Mouse (Mus musculus) neural tube, embryonic 15.5 days (tissue): ENCODE data around the gene Nfix. TPM values are rescaled to one million over a fixed set of nuclear protein-coding genes. Genes with fewer than 3 reads are reported as not detected.

ENCODE experiments used
- ATAC-seq: fragments of 200-750 bp; cut with Nextera tagmentation; 2 replicates; pipeline ENCODE4 v1.8.0; 2017; ENCODE audit warnings: mild to moderate bottlenecking, moderate TSS enrichment, moderate library complexity; ENCODE audit not compliant: low FRiP score
- H3K27ac ChIP-seq: fragments of 300-500 bp; sonication (generic); replicated peaks from 2 replicates; pipeline ENCODE4 v1.5.1; 2015; ENCODE audit warnings: mild to moderate bottlenecking, inconsistent platforms
- H3K27me3 ChIP-seq: fragments of 300-500 bp; sonication (generic); replicated peaks from 2 replicates; pipeline ENCODE4 v1.6.1; 2015; ENCODE audit warnings: inconsistent platforms
- H3K36me3 ChIP-seq: fragments of 300-500 bp; sonication (generic); 2 replicates; pipeline ENCODE4 v1.6.1; 2015; ENCODE audit warnings: inconsistent platforms
- H3K4me1 ChIP-seq: fragments of 300-500 bp; sonication (generic); 2 replicates; pipeline ENCODE4 v1.6.1; 2015; ENCODE audit warnings: inconsistent platforms
- H3K4me2 ChIP-seq: fragments of 300-500 bp; sonication (generic); 2 replicates; pipeline ENCODE4 v1.6.1; 2015; ENCODE audit warnings: inconsistent platforms, mild to moderate bottlenecking, moderate library complexity
- H3K4me3 ChIP-seq: fragments of 300-500 bp; sonication (generic); replicated peaks from 2 replicates; pipeline ENCODE4 v1.5.1; 2015; ENCODE audit warnings: mild to moderate bottlenecking, inconsistent platforms
- H3K9ac ChIP-seq: fragments of 300-500 bp; sonication (generic); replicated peaks from 2 replicates; pipeline ENCODE4 v1.6.1; 2015; ENCODE audit warnings: mild to moderate bottlenecking, inconsistent platforms
- H3K9me3 ChIP-seq: fragments of 300-500 bp; sonication (generic); replicated peaks from 2 replicates; pipeline ENCODE4 v1.6.1; 2016; ENCODE audit warnings: inconsistent platforms
- WGBS: fragments of 180-500 bp; shearing (Covaris S2); methylation state at CpG from one replicate; pipeline ENCODE4 v1.1.7; 2015; ENCODE audit warnings: mixed read lengths; 5-methylcytosine and 5-hydroxymethylcytosine counted together
- polyA plus RNA-seq: library from polyadenylated mRNA; unstranded; fragments of >200 nt; fragmentation: Nextera tagmentation; extraction: Ambion mirVana; gene quantifications from 2 replicates; pipeline ENCODE4 v1.2.1, GENCODE M21; 2015

The Nfix gene
- polyA plus RNA-seq, 1 experiment from 2014 or later = 70.5 TPM

DNA sequence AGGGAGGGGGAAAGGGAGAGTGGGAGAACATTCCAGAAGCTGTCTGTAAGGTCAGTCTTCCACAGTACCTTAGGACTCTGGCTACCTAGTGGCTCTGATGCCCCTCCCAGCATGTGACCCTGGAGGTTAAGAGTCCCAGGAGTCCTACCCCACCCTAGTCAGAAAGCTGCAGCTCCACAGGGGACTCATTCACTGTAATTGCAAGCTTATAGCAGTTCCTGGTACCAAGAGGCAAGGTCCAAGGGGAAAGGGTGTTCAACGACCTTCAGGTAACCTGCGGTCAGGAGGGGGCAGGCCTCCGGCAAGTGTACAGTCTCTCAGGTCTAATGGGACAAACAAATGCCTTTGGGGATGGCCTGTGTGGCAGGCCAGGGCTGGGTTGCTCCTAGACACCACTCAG lies 149.9 kb downstream of the Nfix start:
- Histone ChIP-seq H3K9ac (no peak overlapping the region), H3K4me2 (no peak overlapping the region), H3K9me3 (no peaks in the 10 kb centered on the region), H3K27ac (peak overlapping the region; percentile 34; the same call in 1 of the 2 replicates), H3K4me3 (no peak overlapping the region), H3K27me3 (no peaks in the 10 kb centered on the region), H3K36me3 (no peaks in the 10 kb centered on the region), H3K4me1 (peaks cover 16% of the 10 kb centered on the region)
- 32% methylated on average over 3 of the region's 3 CpGs for WGBS
- no peak for ATAC-seq

Other genes with a start within 250 kb of the Nfix start
- gene Ier2, start 137.5 kb downstream of the Nfix start, polyA plus RNA-seq = 20.3 and 33.1 TPM in 2 replicates
- 66.7 and 75.1 TPM in 2 replicates for gene Trmt1, start 114.0 kb downstream of the Nfix start, polyA plus RNA-seq
- gene Nacc1, start 112.5 kb downstream of the Nfix start, polyA plus RNA-seq = 12.3 and 14.1 TPM in 2 replicates
- gene Lyl1, start 98.9 kb downstream of the Nfix start, polyA plus RNA-seq = 3.1 and 6.1 TPM in 2 replicates
- gene G430095P16Rik, start 77.3 kb downstream of the Nfix start, polyA plus RNA-seq = 1.4 and 1.8 TPM in 2 replicates
- gene Dand5, start 22.5 kb upstream of the Nfix start, polyA plus RNA-seq = 15.7 and 17.2 TPM in 2 replicates
- gene Gadd45gip1, start 31.2 kb upstream of the Nfix start, polyA plus RNA-seq = 44.3 and 45.1 TPM in 2 replicates
- gene Rad23a, start 40.3 kb upstream of the Nfix start, polyA plus RNA-seq = 71.3 and 98.0 TPM in 2 replicates
- gene Calr, start 46.6 kb upstream of the Nfix start, polyA plus RNA-seq = 730 and 802 TPM in 2 replicates
- gene Farsa, start 56.6 kb upstream of the Nfix start, polyA plus RNA-seq = 105 and 108 TPM in 2 replicates
- 26.4 and 49.7 TPM in 2 replicates for gene Syce2, start 71.8 kb upstream of the Nfix start, polyA plus RNA-seq
- gene Gcdh, start 93.6 kb upstream of the Nfix start, polyA plus RNA-seq = 39.8 and 41.3 TPM in 2 replicates
- 0.49 and 1.1 TPM in 2 replicates for gene Klf1, start 101.6 kb upstream of the Nfix start, polyA plus RNA-seq
- 5.2 and 7.3 TPM in 2 replicates for gene Dnase2a, start 108.2 kb upstream of the Nfix start, polyA plus RNA-seq
- 60.7 and 74.7 TPM in 2 replicates for gene Mast1, start 137.0 kb upstream of the Nfix start, polyA plus RNA-seq
- gene Rtbdn, start 146.6 kb upstream of the Nfix start, polyA plus RNA-seq = 3.0 and 3.8 TPM in 2 replicates
- not detected in 2 replicates for gene Gm49661, start 169.1 kb upstream of the Nfix start, polyA plus RNA-seq
- gene Prdx2, start 169.2 kb upstream of the Nfix start, polyA plus RNA-seq = 930 and 1,070 TPM in 2 replicates
- gene Rnaseh2a, start 169.4 kb upstream of the Nfix start, polyA plus RNA-seq = 55.0 and 81.5 TPM in 2 replicates
- gene Junb, start 178.4 kb upstream of the Nfix start, polyA plus RNA-seq = 9.4 and 15.1 TPM in 2 replicates
- gene Hook2, start 190.3 kb upstream of the Nfix start, polyA plus RNA-seq = 33.9 and 37.2 TPM in 2 replicates
- gene Best2, start 214.2 kb upstream of the Nfix start, polyA plus RNA-seq = not detected in 2 replicates
- 148 and 154 TPM in 2 replicates for gene Asna1, start 224.9 kb upstream of the Nfix start, polyA plus RNA-seq
- gene Trir, start 226.5 kb upstream of the Nfix start, polyA plus RNA-seq = 116 and 124 TPM in 2 replicates
- gene Tnpo2, start 236.6 kb upstream of the Nfix start, polyA plus RNA-seq = 54.9 and 55.5 TPM in 2 replicates